Mouse (Mus musculus): Measurements from ENCODE around the gene Trim65. TPM values are rescaled to one million over a fixed set of nuclear protein-coding genes. Genes with fewer than 3 reads are reported as not detected.
A peak's percentile ranks its signal among the peaks of the same experiment; 100 is the strongest.
"Not testable (repeated sequence)": the region's sequence is repeated elsewhere in the genome, so short reads cannot be mapped to it uniquely, and the experiment has no call there.

Gene Trim65
- total RNA-seq, 2 experiments from 2014 or later, result 5.4 to 6.3 TPM

GRCm38 (mm10) chr11:116093771-116094565 is 37.0 kb downstream of the Trim65 start:
- intact Hi-C loops (cut with DNase I), result no loop called here
- peak; percentile 49 to 50 for DNase-seq

- DNase-seq; intact Hi-C loops (cut with DNase I): not testable (repeated sequence)
Observed at GRCm38 (mm10) chr11:116092959-116093358, 38.0 kb downstream of the Trim65 start.

- no peak for DNase-seq
- intact Hi-C loops (cut with DNase I), result no loop called here
Observed at GRCm38 (mm10) chr11:116091591-116091990, 39.3 kb downstream of the Trim65 start.

- intact Hi-C loops (cut with DNase I), result loop anchor here (5.0 kb wide), 2 partner anchors 133 to 343 kb away; partner anchors contain the start of gene Ubald2
- DNase-seq, result no peak
Observed at GRCm38 (mm10) chr11:116089545-116089944, 41.4 kb downstream of the Trim65 start.

- peak in 1 of 2 experiments; percentile 36 for DNase-seq
- intact Hi-C loops (cut with DNase I), result loop anchor here (5.0 kb wide), 2 partner anchors 133 to 343 kb away; partner anchors contain the start of gene Ubald2
Observed at GRCm38 (mm10) chr11:116088741-116089394, 42.1 kb downstream of the Trim65 start.

GRCm38 (mm10) chr11:116088188-116088587 is 42.7 kb downstream of the Trim65 start:
- DNase-seq, result no peak
- intact Hi-C loops (cut with DNase I), result loop anchor here (5.0 kb wide), 2 partner anchors 134 to 344 kb away; partner anchors contain the start of gene Ubald2

GRCm38 (mm10) chr11:116087194-116088130 is 43.5 kb downstream of the Trim65 start:
- intact Hi-C loops (cut with DNase I), result loop anchor here (1.0 to 5.0 kb wide), 4 partner anchors 23 to 345 kb away; partner anchors contain the start of gene Ubald2

GRCm38 (mm10) chr11:116086258-116087193 is 44.4 kb downstream of the Trim65 start, which contains the start of gene Wbp2:
Wbp2 (minus strand) TSS chr11:116086995.
- DNase-seq, result peak; percentile 98 to 99
- intact Hi-C loops (cut with DNase I), result loop anchor here (1.0 to 5.0 kb wide), 4 partner anchors 24 to 346 kb away; partner anchors contain the start of gene Ubald2

More at GRCm38 (mm10) chr11:116087194-116088130, 43.5 kb downstream of the Trim65 start:
- DNase-seq, result peak; percentile 94 to 95

GRCm38 (mm10) chr11:116084166-116084565 is 46.8 kb downstream of the Trim65 start:
- intact Hi-C loops (cut with DNase I), result loop anchor here (2.0 to 5.0 kb wide), 2 partner anchors 53 to 142 kb away; partner anchors contain the start of gene Unk

GRCm38 (mm10) chr11:116083096-116083672 is 47.7 kb downstream of the Trim65 start:
- intact Hi-C loops (cut with DNase I), result loop anchor here (5.0 kb wide), 1 partner anchor 141 kb away; no protein-coding TSS in a partner anchor
- no peak for DNase-seq

More at GRCm38 (mm10) chr11:116084166-116084565, 46.8 kb downstream of the Trim65 start:
- no peak for DNase-seq

GRCm38 (mm10) chr11:116081081-116081480 is 49.8 kb downstream of the Trim65 start:
- intact Hi-C loops (cut with DNase I), result loop anchor here (5.0 kb wide), 1 partner anchor 139 kb away; no protein-coding TSS in a partner anchor
- peak in 1 of 2 experiments; percentile 70 for DNase-seq

GRCm38 (mm10) chr11:116079511-116079910 is 51.4 kb downstream of the Trim65 start:
- DNase-seq, result no peak
- intact Hi-C loops (cut with DNase I), result no loop called here

- no peak for DNase-seq
- intact Hi-C loops (cut with DNase I), result no loop called here
Observed at GRCm38 (mm10) chr11:116078676-116079320, 52.1 kb downstream of the Trim65 start.

GRCm38 (mm10) chr11:116078221-116078620 is 52.7 kb downstream of the Trim65 start:
- intact Hi-C loops (cut with DNase I), result no loop called here
- DNase-seq, result peak; percentile 60 to 62

- intact Hi-C loops (cut with DNase I), result no loop called here
- DNase-seq, result peak in 1 of 2 experiments; percentile 31
Observed at GRCm38 (mm10) chr11:116077446-116078204, 53.3 kb downstream of the Trim65 start, which contains the start of gene Unc13d. Unc13d (minus strand) TSS chr11:116077961.

- intact Hi-C loops (cut with DNase I), result no loop called here
Observed at GRCm38 (mm10) chr11:116076836-116077235, 54.1 kb downstream of the Trim65 start.

GRCm38 (mm10) chr11:116076266-116076540 is 54.7 kb downstream of the Trim65 start:
- no peak for DNase-seq
- intact Hi-C loops (cut with DNase I), result no loop called here

More at GRCm38 (mm10) chr11:116076836-116077235, 54.1 kb downstream of the Trim65 start:
- no peak for DNase-seq
